Mouse (Mus musculus): Measurements from ENCODE around the gene Lrrc8c. TPM values are rescaled to one million over a fixed set of nuclear protein-coding genes. Genes with fewer than 3 reads are reported as not detected.
"Not testable (repeated sequence)": the region's sequence is repeated elsewhere in the genome, so short reads cannot be mapped to it uniquely, and the experiment has no call there.

Gene Lrrc8c
- polyA plus RNA-seq, 1 experiment from 2014 or later = 11.7 TPM

GRCm38 (mm10) chr5:105620505-105621116 lies 101.4 kb downstream of the Lrrc8c start:
- no peak overlapping the region for H3K4me3 ChIP-seq (replicated peaks)
- no peaks in the 10 kb centered on the region for H3K27me3 ChIP-seq
- no peak overlapping the region for H3K27ac ChIP-seq
- H3K36me3 ChIP-seq = no peaks in the 10 kb centered on the region
- no peak overlapping the region for H3K4me2 ChIP-seq
- 78% methylated on average over 6 of the region's 6 CpGs for WGBS
- no peak for ATAC-seq (ENCODE audit: insufficient number of reproducible peaks, insufficient read depth, low FRiP score, low TSS enrichment, low read depth)
- H3K9ac ChIP-seq (replicated peaks) = no peak overlapping the region
- peaks cover 4% of the 10 kb centered on the region; the same call in 1 of the 2 replicates for H3K4me1 ChIP-seq (replicated peaks)
- H3K9me3 ChIP-seq = no peaks in the 10 kb centered on the region

GRCm38 (mm10) chr5:105623074-105623713 lies 104.0 kb downstream of the Lrrc8c start:
- Histone ChIP-seq H3K4me2 (no peak overlapping the region), H3K9ac (replicated peaks) (no peak overlapping the region), H3K4me1 (replicated peaks) (peaks cover 13% of the 10 kb centered on the region), H3K27me3 (no peaks in the 10 kb centered on the region), H3K4me3 (replicated peaks) (no peak overlapping the region), H3K27ac (no peak overlapping the region), H3K36me3 (no peaks in the 10 kb centered on the region), H3K9me3 (no peaks in the 10 kb centered on the region)
- WGBS = 63% methylated on average over 4 of the region's 4 CpGs
- ATAC-seq (ENCODE audit: insufficient number of reproducible peaks, insufficient read depth, low FRiP score, low TSS enrichment, low read depth) = no peak

- no peak overlapping the region for H3K4me2 ChIP-seq
Observed at GRCm38 (mm10) chr5:105624257-105624656, 105.1 kb downstream of the Lrrc8c start.

GRCm38 (mm10) chr5:105625504-105626150 lies 106.4 kb downstream of the Lrrc8c start:
- Histone ChIP-seq H3K27ac (peak overlapping the region; percentile 45; the same call in 1 of the 2 replicates), H3K4me3 (replicated peaks) (no peak overlapping the region), H3K9me3 (no peaks in the 10 kb centered on the region), H3K4me1 (replicated peaks) (peaks cover 13% of the 10 kb centered on the region), H3K36me3 (no peaks in the 10 kb centered on the region), H3K27me3 (no peaks in the 10 kb centered on the region), H3K4me2 (no peak overlapping the region), H3K9ac (replicated peaks) (no peak overlapping the region)
- no peak for ATAC-seq (ENCODE audit: insufficient number of reproducible peaks, insufficient read depth, low FRiP score, low TSS enrichment, low read depth)
- 70% methylated on average over 8 of the region's 8 CpGs for WGBS

More at GRCm38 (mm10) chr5:105624257-105624656, 105.1 kb downstream of the Lrrc8c start:
- Histone ChIP-seq H3K27me3 (no peaks in the 10 kb centered on the region), H3K9me3 (no peaks in the 10 kb centered on the region), H3K4me3 (replicated peaks) (no peak overlapping the region), H3K4me1 (replicated peaks) (peaks cover 13% of the 10 kb centered on the region), H3K36me3 (no peaks in the 10 kb centered on the region), H3K9ac (replicated peaks) (no peak overlapping the region), H3K27ac (no peak overlapping the region)
- 97% methylated on average over 3 of the region's 3 CpGs for WGBS
- ATAC-seq (ENCODE audit: insufficient number of reproducible peaks, insufficient read depth, low FRiP score, low TSS enrichment, low read depth) = no peak

GRCm38 (mm10) chr5:105626355-105626754 lies 107.2 kb downstream of the Lrrc8c start:
- Histone ChIP-seq H3K9ac (replicated peaks) (no peak overlapping the region), H3K4me3 (replicated peaks) (no peak overlapping the region), H3K36me3 (no peaks in the 10 kb centered on the region), H3K27me3 (no peaks in the 10 kb centered on the region), H3K9me3 (no peaks in the 10 kb centered on the region), H3K4me2 (no peak overlapping the region), H3K4me1 (replicated peaks) (peaks cover 13% of the 10 kb centered on the region), H3K27ac (0 out of 2 replicates have a peak overlapping the region, but pooled peaks have one; percentile 5)
- 43% methylated on average over 3 of the region's 3 CpGs for WGBS
- ATAC-seq (ENCODE audit: insufficient number of reproducible peaks, insufficient read depth, low FRiP score, low TSS enrichment, low read depth) = no peak

- Histone ChIP-seq H3K36me3 (no peaks in the 10 kb centered on the region), H3K4me3 (replicated peaks) (no peak overlapping the region), H3K9ac (replicated peaks) (no peak overlapping the region), H3K9me3 (no peaks in the 10 kb centered on the region), H3K27ac (no peak overlapping the region), H3K4me1 (replicated peaks) (peaks cover 13% of the 10 kb centered on the region), H3K4me2 (no peak overlapping the region), H3K27me3 (no peaks in the 10 kb centered on the region)
- 86% methylated on average over 5 of the region's 5 CpGs for WGBS
- no peak for ATAC-seq (ENCODE audit: insufficient number of reproducible peaks, insufficient read depth, low FRiP score, low TSS enrichment, low read depth)
Observed at GRCm38 (mm10) chr5:105627093-105627492, 107.9 kb downstream of the Lrrc8c start.

GRCm38 (mm10) chr5:105629955-105630354 lies 110.8 kb downstream of the Lrrc8c start:
- Histone ChIP-seq H3K9me3 (no peaks in the 10 kb centered on the region), H3K9ac (replicated peaks) (no peak overlapping the region), H3K27me3 (no peaks in the 10 kb centered on the region), H3K4me1 (replicated peaks) (peaks cover 13% of the 10 kb centered on the region), H3K27ac (no peak overlapping the region), H3K4me2 (no peak overlapping the region), H3K4me3 (replicated peaks) (no peak overlapping the region), H3K36me3 (no peaks in the 10 kb centered on the region)
- no peak for ATAC-seq (ENCODE audit: insufficient number of reproducible peaks, insufficient read depth, low FRiP score, low TSS enrichment, low read depth)
- WGBS = 86% methylated on average over 1 of the region's 1 CpGs

- H3K36me3 ChIP-seq = no peaks in the 10 kb centered on the region
- no peaks in the 10 kb centered on the region for H3K27me3 ChIP-seq
- H3K9ac ChIP-seq (replicated peaks) = no peak overlapping the region
- no peak overlapping the region for H3K4me2 ChIP-seq
- H3K4me3 ChIP-seq (replicated peaks) = no peak overlapping the region
- H3K4me1 ChIP-seq (replicated peaks) = 0 out of 2 replicates have a peak, but pooled peaks cover 4% of the 10 kb centered on the region
- no peak overlapping the region for H3K27ac ChIP-seq
- H3K9me3 ChIP-seq = no peaks in the 10 kb centered on the region
- no peak for ATAC-seq (ENCODE audit: insufficient number of reproducible peaks, insufficient read depth, low FRiP score, low TSS enrichment, low read depth)
- WGBS = 90% methylated on average over 10 of the region's 10 CpGs
Observed at GRCm38 (mm10) chr5:105632066-105632465, 112.9 kb downstream of the Lrrc8c start.

- 72% methylated on average over 6 of the region's 6 CpGs for WGBS
- H3K4me1 ChIP-seq (replicated peaks) = no peaks in the 10 kb centered on the region
- no peak for ATAC-seq (ENCODE audit: insufficient number of reproducible peaks, insufficient read depth, low FRiP score, low TSS enrichment, low read depth)
- H3K9ac ChIP-seq (replicated peaks) = no peak overlapping the region
- no peak overlapping the region for H3K4me2 ChIP-seq
- no peak overlapping the region for H3K27ac ChIP-seq
- H3K27me3 ChIP-seq = no peaks in the 10 kb centered on the region
- no peaks in the 10 kb centered on the region for H3K36me3 ChIP-seq
- H3K4me3 ChIP-seq (replicated peaks) = no peak overlapping the region
- H3K9me3 ChIP-seq = no peaks in the 10 kb centered on the region
Observed at GRCm38 (mm10) chr5:105635576-105635975, 116.4 kb downstream of the Lrrc8c start.

- H3K27me3 ChIP-seq = no peaks in the 10 kb centered on the region
Observed at GRCm38 (mm10) chr5:105636484-105637191, 117.5 kb downstream of the Lrrc8c start.

GRCm38 (mm10) chr5:105638266-105638665 lies 119.1 kb downstream of the Lrrc8c start:
- not testable (repeated sequence) for H3K27me3 ChIP-seq; H3K9me3 ChIP-seq; H3K9ac ChIP-seq (replicated peaks); H3K36me3 ChIP-seq; ATAC-seq (ENCODE audit: insufficient number of reproducible peaks, insufficient read depth, low FRiP score, low TSS enrichment, low read depth); H3K4me1 ChIP-seq (replicated peaks); H3K4me3 ChIP-seq (replicated peaks); H3K27ac ChIP-seq; H3K4me2 ChIP-seq
- WGBS = 88% methylated on average over 2 of the region's 2 CpGs

More at GRCm38 (mm10) chr5:105636484-105637191, 117.5 kb downstream of the Lrrc8c start:
- no peaks in the 10 kb centered on the region for H3K9me3 ChIP-seq
- H3K4me1 ChIP-seq (replicated peaks) = no peaks in the 10 kb centered on the region
- H3K27ac ChIP-seq = no peak overlapping the region
- H3K4me2 ChIP-seq = no peak overlapping the region
- 80% methylated on average over 11 of the region's 11 CpGs for WGBS
- H3K4me3 ChIP-seq (replicated peaks) = no peak overlapping the region
- no peaks in the 10 kb centered on the region for H3K36me3 ChIP-seq
- ATAC-seq (ENCODE audit: insufficient number of reproducible peaks, insufficient read depth, low FRiP score, low TSS enrichment, low read depth) = no peak
- H3K9ac ChIP-seq (replicated peaks) = no peak overlapping the region

Measured in limb, embryonic 12.5 days (tissue).